Mouse (Mus musculus): ENCODE results near the gene Trnau1ap. TPM values are rescaled to one million over a fixed set of nuclear protein-coding genes. Genes with fewer than 3 reads are reported as not detected.

The Trnau1ap gene
- polyA plus RNA-seq, 1 experiment from 2014 or later: 87.8 TPM

DNA sequence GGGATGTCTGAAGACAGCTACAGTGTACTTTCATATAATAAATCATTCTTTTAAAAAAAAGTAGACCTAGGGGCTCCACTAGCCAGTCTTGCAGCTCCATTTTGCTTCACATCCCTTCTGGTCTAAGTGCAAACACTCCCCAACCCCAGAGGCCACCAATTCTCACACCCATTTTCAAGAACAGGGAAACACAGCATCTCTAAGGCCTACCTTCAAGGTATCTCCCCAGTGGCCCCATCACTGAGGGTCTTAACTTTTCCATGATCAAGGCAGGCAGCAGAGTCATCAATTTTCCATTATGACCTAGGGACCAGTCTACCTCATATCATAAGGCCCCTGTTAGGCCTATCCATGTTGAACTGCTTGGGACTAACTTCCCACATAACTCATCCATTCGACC, 22.1 kb upstream of the Trnau1ap start:
- no peaks in the 10 kb centered on the region for H3K9me3 ChIP-seq (replicated peaks)
- 35% methylated on average over 1 of the region's 1 CpGs for WGBS
- H3K4me1 ChIP-seq: peaks cover 30% of the 10 kb centered on the region
- no peak overlapping the region for H3K27ac ChIP-seq (replicated peaks)
- DNase-seq (ENCODE audit: low spot score): no peak
- H3K27me3 ChIP-seq (ENCODE audit: low read depth, poor library complexity, severe bottlenecking): no peaks in the 10 kb centered on the region
- peak overlapping the region; percentile 85 for H3K4me3 ChIP-seq
- H3K36me3 ChIP-seq: peaks cover 26% of the 10 kb centered on the region

DNA sequence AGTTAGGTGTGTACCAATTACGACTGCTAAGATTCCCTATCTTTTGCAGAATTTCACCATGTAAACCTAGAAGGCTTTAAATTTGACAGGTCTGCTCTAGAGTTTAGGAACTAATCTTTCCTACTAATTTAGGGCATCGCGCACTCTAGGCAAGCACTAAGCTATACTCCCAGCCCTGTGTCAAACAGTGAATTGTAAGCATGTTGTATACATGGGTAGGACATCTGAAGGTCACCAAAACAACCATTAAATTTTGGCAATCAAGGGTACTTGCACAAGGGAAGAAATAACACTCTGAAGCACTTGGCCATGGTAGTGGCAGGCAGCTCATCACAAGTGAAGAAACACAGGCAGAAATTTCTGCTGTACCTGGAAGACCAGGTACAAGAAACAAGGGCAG, 21.5 kb upstream of the Trnau1ap start:
- 58% methylated on average over 3 of the region's 3 CpGs for WGBS
- no peaks in the 10 kb centered on the region for H3K27me3 ChIP-seq (ENCODE audit: low read depth, poor library complexity, severe bottlenecking)
- no peak overlapping the region for H3K27ac ChIP-seq (replicated peaks)
- H3K4me1 ChIP-seq: peaks cover 30% of the 10 kb centered on the region
- H3K36me3 ChIP-seq: peaks cover 21% of the 10 kb centered on the region
- H3K9me3 ChIP-seq (replicated peaks): no peaks in the 10 kb centered on the region
- no peak for DNase-seq (ENCODE audit: low spot score)
- H3K4me3 ChIP-seq: peak overlapping the region; percentile 85

DNA sequence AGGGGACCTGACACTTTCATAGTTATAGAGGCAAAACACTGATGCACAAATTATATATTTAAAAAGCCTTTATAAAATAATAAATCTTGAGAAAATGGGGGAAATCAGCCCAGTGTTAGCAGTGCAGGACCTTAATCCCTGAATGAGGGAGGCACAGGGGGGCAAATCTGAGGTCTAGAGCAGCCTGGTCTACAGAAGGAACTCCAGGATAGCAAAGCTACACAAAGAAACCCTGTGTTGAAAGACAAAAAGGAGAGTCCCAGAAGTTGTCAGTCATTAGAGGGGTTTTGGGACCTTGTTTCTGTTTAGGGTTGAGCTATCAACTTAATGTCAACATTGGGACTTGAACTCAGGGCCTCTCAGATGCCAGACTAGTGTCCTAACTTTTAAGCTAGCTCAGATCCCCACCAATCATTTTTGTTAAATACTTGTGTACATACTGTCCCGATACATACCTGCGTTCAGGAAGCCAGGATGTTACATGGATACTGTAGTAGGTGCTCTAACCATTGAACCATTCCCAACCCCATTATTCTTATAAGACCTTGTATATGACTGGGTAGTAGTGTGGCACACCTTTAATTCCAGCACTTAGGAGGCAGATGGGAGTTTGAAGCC, 20.9 kb upstream of the Trnau1ap start:
- DNase-seq (ENCODE audit: low spot score): no peak

DNA sequence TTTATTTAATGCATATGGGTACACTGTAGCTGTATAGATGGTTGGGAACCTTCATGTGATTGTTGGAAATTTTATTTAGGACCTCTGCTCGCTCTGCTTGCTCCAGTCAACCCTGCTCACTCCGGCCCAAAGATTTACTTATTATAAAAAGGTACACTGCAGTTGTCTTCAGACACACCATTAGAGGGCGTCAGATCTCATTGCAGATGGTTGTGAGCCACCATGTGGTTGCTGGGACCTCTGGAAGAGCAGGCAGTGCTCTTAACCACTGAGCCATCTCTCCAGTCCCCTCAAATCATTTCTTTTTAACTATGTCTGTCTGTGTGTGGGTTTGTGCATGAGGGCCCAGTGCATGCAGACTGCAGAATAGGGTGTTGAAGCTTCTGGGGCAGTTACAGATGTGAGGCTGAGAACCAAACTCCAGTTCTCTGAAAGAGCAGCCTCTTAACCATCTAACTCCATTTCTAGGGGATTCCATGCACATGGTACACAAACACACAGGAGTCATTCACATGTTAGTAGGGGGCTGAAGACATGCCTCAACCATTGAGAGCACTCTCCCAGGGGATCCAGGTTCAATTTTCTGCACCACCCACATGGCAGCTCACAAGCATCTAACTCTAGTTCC, 20.3 kb upstream of the Trnau1ap start:
- H3K27ac ChIP-seq (replicated peaks): no peak overlapping the region
- H3K4me1 ChIP-seq: peaks cover 38% of the 10 kb centered on the region
- peaks cover 19% of the 10 kb centered on the region for H3K36me3 ChIP-seq

More for the DNA sequence above, 20.9 kb upstream of the Trnau1ap start:
- no peak overlapping the region for H3K4me3 ChIP-seq
- no peak overlapping the region for H3K27ac ChIP-seq (replicated peaks)
- H3K4me1 ChIP-seq: peaks cover 32% of the 10 kb centered on the region
- H3K9me3 ChIP-seq (replicated peaks): no peaks in the 10 kb centered on the region
- H3K27me3 ChIP-seq (ENCODE audit: low read depth, poor library complexity, severe bottlenecking): no peaks in the 10 kb centered on the region
- H3K36me3 ChIP-seq: peaks cover 19% of the 10 kb centered on the region
- WGBS: 35% methylated on average over 2 of the region's 2 CpGs

DNA sequence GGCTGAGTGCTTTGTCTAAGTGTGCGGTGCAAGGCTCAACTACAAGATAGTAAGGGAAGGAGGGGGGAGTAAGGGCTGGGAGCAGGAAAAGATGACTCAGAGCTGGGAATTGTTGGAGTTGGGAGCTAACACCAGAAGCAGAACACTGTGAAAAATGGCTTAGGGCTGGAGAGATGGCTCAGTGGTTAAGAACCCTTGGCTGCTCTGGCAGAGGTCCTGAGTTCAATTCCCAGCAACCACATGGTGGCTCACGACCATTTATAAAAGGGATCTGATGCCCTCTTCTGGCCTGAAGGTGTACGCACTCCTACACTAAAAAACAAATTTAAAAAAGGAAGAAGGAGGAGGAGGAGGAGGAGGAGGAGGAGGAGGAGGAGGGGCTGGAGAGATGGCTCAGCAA, 17.3 kb upstream of the Trnau1ap start:
- no peaks in the 10 kb centered on the region for H3K9me3 ChIP-seq (replicated peaks)
- WGBS: 55% methylated on average over 3 of the region's 3 CpGs
- H3K4me3 ChIP-seq: no peak overlapping the region
- DNase-seq (ENCODE audit: low spot score): no peak
- no peaks in the 10 kb centered on the region for H3K27me3 ChIP-seq (ENCODE audit: low read depth, poor library complexity, severe bottlenecking)
- H3K27ac ChIP-seq (replicated peaks): no peak overlapping the region
- H3K4me1 ChIP-seq: peaks cover 46% of the 10 kb centered on the region
- peaks cover 29% of the 10 kb centered on the region for H3K36me3 ChIP-seq

More for the DNA sequence above, 20.3 kb upstream of the Trnau1ap start:
- Histone ChIP-seq H3K9me3 (replicated peaks) (no peaks in the 10 kb centered on the region), H3K4me3 (no peak overlapping the region), H3K27me3 (ENCODE audit: low read depth, poor library complexity, severe bottlenecking) (no peaks in the 10 kb centered on the region)
- WGBS: 56% methylated on average over 3 of the region's 3 CpGs
- no peak for DNase-seq (ENCODE audit: low spot score)

DNA sequence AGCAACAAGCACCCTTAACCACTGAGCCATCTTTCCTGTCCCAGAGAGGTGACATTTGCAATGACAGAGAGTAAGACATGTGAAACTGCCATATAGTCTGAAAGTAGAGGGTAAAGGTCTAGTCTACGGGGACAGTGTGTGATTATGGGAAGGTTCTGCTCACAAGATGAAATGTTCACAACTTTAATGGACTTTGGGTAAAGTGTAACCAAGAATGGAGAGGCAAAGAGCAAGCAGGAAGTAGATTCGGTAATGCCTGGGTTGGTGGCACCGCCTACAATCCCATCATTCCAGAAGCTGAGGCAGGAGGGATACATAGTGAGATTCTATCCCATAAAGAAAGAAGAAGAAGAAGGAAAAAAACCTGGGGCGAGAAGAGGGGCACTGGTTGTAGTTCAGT, 16.9 kb upstream of the Trnau1ap start:
- Histone ChIP-seq H3K27ac (replicated peaks) (no peak overlapping the region), H3K4me1 (peaks cover 42% of the 10 kb centered on the region), H3K27me3 (ENCODE audit: low read depth, poor library complexity, severe bottlenecking) (no peaks in the 10 kb centered on the region), H3K36me3 (peaks cover 29% of the 10 kb centered on the region), H3K4me3 (no peak overlapping the region), H3K9me3 (replicated peaks) (no peaks in the 10 kb centered on the region)
- no peak for DNase-seq (ENCODE audit: low spot score)
- 85% methylated on average over 4 of the region's 4 CpGs for WGBS

DNA sequence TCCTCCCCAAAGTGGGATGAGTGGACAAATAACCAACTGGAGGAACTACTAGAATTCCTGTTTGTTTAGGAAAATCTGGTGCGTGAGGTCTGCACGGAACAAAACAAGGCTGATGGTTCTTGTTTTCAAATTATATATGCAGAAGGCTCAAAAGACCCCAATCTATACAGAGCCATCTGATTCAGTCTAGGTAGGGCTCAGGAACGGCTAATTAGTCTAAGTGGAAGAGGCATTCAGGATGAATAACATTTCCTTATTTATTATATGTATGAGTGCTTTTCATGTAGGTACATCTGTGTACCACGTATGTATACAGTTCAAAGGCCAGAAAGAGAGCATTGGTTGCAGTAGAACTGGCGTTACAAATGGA, 16.5 kb upstream of the Trnau1ap start:
- WGBS: 46% methylated on average over 5 of the region's 5 CpGs
- peaks cover 38% of the 10 kb centered on the region for H3K4me1 ChIP-seq
- peaks cover 28% of the 10 kb centered on the region for H3K36me3 ChIP-seq
- no peaks in the 10 kb centered on the region for H3K27me3 ChIP-seq (ENCODE audit: low read depth, poor library complexity, severe bottlenecking)
- no peak for DNase-seq (ENCODE audit: low spot score)
- peak overlapping the region; percentile 86 for H3K4me3 ChIP-seq
- H3K9me3 ChIP-seq (replicated peaks): no peaks in the 10 kb centered on the region
- peak overlapping the region; percentile 97; the same call in 1 of the 2 replicates for H3K27ac ChIP-seq (replicated peaks)

DNA sequence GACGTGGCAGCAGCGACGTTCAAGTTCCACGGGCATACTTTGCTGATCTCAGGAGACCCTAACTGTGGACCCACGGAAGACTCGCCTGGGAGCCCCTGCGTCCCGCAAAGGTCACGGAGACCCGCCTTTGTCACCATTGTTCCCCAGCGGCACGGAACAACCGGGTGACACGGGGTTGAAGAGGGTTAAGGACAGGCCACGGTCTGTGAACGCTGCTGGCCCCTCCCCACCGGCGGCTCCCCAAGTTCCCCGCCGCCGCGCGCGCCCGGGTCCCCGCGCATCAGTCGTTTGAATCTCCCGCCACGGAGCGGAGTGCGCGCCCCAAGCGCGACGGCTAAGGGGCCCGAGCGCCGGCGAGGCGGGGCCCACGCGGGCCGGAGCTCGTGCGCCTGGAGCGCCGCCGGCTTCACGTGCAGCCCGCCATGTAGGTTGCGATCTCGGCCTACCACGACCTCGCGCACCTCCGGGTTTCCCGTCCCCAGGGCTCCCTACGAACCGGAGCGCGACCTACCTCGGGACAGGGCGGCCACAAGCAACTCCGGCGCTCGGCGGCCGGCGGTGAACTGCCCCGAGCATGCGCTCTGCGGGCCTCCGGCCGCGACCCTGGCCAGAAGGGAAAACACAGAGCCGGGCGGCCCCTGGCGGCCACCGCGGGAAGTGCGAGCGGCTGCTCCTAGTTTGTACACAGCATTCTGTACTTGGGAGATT, 16.0 kb upstream of the Trnau1ap start:
- peaks cover 29% of the 10 kb centered on the region for H3K36me3 ChIP-seq
- H3K27me3 ChIP-seq (ENCODE audit: low read depth, poor library complexity, severe bottlenecking): no peaks in the 10 kb centered on the region
- no peaks in the 10 kb centered on the region for H3K9me3 ChIP-seq (replicated peaks)
- H3K4me3 ChIP-seq: peak overlapping the region; percentile 86
- DNase-seq (ENCODE audit: low spot score): peak; percentile 95
- peaks cover 37% of the 10 kb centered on the region for H3K4me1 ChIP-seq
- H3K27ac ChIP-seq (replicated peaks): peak overlapping the region; percentile 97
- WGBS: under 1% methylated on average over 83 of the region's 83 CpGs

DNA sequence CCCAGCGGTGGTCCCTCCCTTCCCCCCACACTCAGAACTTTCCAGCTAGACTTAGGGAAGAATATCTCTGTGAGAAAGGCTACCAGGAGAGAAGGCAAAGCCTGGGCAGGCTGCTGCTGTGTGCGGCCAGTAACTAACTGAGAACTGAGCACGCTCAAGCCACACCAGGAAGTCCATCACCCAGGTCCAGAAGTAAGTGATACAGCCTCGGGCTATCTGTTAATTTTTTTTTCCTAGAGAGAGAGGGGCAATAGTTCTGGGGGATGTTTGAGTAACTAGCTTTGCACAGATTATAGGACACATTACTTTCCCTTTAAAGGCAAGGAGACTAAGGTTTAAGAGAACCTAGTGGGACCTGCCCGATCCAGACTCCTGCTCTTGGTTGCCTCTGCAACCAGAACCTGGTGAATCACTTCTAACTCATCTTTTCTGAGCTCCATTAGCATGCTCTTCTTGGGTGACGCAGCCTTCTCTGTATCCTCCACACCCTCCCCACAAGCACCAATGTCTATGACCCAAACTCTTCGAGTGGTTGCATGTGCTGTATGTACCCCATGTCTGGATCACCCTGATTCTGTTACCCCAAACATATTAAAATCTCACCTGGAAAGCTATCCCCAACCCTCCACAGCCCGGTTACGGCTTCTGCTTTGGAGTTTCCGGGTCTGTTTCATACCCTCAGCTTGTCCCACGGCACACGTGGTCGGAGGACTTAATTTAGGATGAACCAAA, 15.2 kb upstream of the Trnau1ap start:
- Histone ChIP-seq H3K27me3 (ENCODE audit: low read depth, poor library complexity, severe bottlenecking) (no peaks in the 10 kb centered on the region), H3K9me3 (replicated peaks) (no peaks in the 10 kb centered on the region), H3K27ac (replicated peaks) (peak overlapping the region; percentile 97), H3K36me3 (peaks cover 36% of the 10 kb centered on the region), H3K4me1 (peaks cover 37% of the 10 kb centered on the region), H3K4me3 (peak overlapping the region; percentile 86)
- 13% methylated on average over 13 of the region's 13 CpGs for WGBS
- DNase-seq (ENCODE audit: low spot score): no peak

DNA sequence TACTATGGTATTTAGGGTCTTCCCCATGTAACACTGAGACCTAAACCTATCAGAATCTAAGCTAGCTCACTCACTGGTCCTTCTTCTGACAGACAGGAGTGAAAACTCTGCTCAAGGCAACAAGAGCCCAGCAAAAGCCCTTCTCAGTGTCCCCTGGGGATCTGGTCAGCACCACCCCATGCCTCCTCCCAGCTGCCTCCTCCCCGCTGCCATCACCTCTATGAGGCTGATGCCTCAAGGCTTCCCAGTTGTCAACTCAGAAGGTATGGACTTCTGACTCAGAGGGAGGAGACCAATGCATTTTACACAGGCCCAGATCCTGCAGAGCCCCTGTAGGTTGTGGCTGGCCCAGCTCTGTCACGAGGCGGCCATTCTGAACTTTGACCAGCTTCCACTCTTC, 12.1 kb upstream of the Trnau1ap start:
- Histone ChIP-seq H3K27ac (replicated peaks) (no peak overlapping the region), H3K36me3 (peaks cover 67% of the 10 kb centered on the region), H3K4me3 (no peak overlapping the region), H3K9me3 (replicated peaks) (no peaks in the 10 kb centered on the region), H3K4me1 (peaks cover 31% of the 10 kb centered on the region), H3K27me3 (ENCODE audit: low read depth, poor library complexity, severe bottlenecking) (no peaks in the 10 kb centered on the region)
- no peak for DNase-seq (ENCODE audit: low spot score)
- 83% methylated on average over 3 of the region's 3 CpGs for WGBS

DNA sequence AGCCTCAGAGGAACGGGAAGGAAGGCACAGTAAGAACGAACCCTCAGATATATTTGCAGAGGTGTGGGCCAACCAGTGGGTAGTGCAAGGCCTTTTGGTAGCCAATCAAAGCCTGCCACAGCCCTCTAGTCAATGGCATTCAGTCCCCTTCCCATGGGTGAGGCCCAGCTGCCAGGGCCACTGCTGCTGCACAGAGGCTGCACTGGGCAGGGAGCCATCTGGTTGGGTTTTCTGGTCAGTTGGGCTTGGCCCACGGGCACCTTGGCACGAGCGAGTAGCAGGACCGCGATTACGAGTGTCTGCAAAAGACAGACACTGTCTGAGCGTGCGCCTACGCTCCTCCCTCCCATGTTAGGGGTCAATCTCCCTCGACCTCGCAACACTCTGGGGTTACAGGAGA, 9.6 kb upstream of the Trnau1ap start:
- H3K36me3 ChIP-seq: peaks cover 92% of the 10 kb centered on the region
- 96% methylated on average over 13 of the region's 13 CpGs for WGBS

DNA sequence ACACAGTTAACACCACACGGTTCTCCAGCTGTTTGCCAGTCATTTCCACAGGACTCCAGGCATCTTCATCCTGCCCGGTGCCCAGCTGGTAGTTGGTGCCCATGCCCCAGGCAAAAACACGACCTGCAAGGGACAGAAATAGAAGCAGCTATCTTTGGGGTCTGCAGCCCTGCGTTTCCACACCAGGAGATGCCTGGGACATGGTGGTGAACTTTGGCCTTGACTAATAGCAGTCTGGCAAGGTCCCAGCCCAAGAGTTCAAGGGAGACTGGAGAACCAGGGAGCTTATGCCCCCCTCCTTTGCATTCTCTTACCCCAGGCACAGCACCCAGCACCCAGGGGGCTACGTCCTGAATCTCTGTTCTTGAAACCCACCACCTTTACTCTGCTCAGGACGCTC, 3.5 kb upstream of the Trnau1ap start:
- Histone ChIP-seq H3K4me3 (no peak overlapping the region), H3K27me3 (ENCODE audit: low read depth, poor library complexity, severe bottlenecking) (no peaks in the 10 kb centered on the region), H3K27ac (replicated peaks) (no peak overlapping the region), H3K9me3 (replicated peaks) (no peaks in the 10 kb centered on the region), H3K4me1 (peaks cover 25% of the 10 kb centered on the region), H3K36me3 (peaks cover 72% of the 10 kb centered on the region)
- 96% methylated on average over 6 of the region's 6 CpGs for WGBS
- DNase-seq (ENCODE audit: low spot score): no peak

More for the DNA sequence above, 9.6 kb upstream of the Trnau1ap start:
- no peak for DNase-seq (ENCODE audit: low spot score)
- H3K27ac ChIP-seq (replicated peaks): no peak overlapping the region
- no peaks in the 10 kb centered on the region for H3K27me3 ChIP-seq (ENCODE audit: low read depth, poor library complexity, severe bottlenecking)
- H3K9me3 ChIP-seq (replicated peaks): no peaks in the 10 kb centered on the region
- no peak overlapping the region for H3K4me3 ChIP-seq
- peaks cover 17% of the 10 kb centered on the region for H3K4me1 ChIP-seq

Measured in midbrain, embryonic 10.5 days (tissue).